Mouse (Mus musculus): ENCODE results near the gene Glod5. TPM values are rescaled to one million over a fixed set of nuclear protein-coding genes. Genes with fewer than 3 reads are reported as not detected.
A peak's percentile ranks its signal among the peaks of the same experiment; 100 is the strongest.

Gene Glod5
- polyA plus RNA-seq, 2 experiments from 2014 or later: not detected

DNA sequence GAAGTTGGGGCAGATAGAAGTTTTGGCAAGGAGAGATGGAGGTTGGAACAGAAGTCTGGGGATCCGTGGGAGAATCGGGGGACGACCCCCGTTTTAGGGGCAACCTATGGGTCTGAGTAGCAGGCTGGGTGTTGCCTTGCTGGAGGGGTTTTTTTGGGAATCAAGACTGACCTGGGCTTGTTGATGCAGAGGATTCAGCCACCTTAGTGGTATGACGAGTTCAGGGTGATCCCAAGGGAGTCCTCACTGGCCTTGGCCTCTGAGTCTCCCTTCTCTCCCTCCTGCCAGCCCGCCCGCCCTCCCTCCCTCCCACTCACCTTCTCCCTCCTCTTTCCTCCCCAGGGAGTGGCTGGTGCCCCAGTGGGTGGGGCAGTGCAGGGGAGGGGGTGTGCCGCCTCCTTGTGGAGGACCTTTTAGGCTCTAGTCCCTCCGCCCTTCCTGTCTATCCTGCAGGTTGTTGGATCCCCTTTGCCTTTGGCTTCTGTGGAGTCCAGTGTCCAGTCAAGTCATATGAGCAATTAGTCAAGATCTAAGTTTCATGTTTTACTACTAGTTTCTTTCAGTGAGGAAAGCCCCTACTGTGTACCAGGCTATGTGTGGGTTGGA lies 50.6 kb downstream of the Glod5 start:
- no peak for ATAC-seq

DNA sequence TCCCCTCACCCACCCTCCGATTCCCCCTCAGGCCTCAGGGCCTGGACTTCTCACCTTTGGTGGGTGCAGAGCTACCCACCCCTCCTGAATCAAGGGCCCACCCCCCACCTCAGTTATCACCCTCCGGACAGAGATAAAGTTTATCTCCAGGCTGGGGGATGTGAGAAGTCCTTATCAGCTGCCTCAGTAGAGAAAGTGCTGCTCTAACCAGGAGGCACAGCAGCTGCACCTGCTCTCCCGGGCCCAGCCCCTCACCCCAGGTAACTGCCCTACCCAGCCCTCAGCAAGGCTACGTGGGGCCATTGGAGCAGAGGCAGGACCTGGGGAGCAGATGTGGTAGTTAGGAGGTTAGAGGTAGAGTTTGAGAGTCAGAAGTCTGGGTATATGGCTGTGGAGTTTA lies 52.1 kb downstream of the Glod5 start:
- no peak for ATAC-seq

DNA sequence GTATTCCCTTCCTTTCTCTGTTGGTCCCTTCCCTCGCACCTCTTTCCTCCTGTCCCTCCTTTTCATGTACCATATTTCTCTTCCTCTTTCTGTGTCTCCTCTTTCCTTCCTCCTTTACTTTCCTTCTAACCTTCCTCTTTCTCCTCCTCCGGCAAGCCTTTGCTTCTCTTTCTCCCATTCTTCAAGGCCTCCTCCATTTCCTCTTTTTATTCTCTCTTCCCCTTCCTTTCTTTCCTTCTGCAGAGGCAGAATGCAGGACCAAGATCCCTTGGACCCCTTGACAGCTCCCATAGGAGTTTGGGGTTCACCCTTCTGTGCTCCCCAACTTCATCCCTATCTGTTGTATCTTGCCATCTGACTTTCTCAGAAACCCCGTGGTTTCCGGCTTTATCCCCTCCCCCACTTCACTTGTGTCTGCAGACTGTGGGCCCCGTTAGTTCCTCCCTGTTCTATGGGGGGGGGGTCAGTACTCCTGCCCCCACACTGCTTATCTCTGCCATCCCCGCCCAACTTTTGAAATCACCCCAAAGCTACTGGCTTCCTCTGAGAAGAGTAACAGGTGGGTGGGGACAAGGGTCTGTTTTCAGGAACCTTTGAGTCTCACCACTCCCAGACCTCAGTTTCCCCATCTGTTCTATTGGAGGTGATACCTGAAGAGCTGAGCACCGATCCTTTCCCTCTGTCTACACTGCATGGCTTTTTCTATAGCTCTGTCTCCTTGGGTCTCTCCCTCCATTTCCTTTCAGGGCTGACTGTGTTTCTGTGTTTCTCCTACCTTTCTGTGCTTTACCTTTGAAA lies 54.3 kb downstream of the Glod5 start:
- peak; percentile 79 for ATAC-seq

- no peak for ATAC-seq
Observed at GRCm38 (mm10) chrX:7958868-7959267, 59.4 kb downstream of the Glod5 start.

Other genes with a start within 250 kb of the Glod5 start
- 10 to 100 TPM; 46.6 to 58.8 TPM for gene Gripap1, start 228.7 kb downstream of the Glod5 start, polyA plus RNA-seq (2017; shearing (Covaris generic))
- under 1 TPM; 0.49 to 0.50 TPM for gene Kcnd1, start 196.2 kb downstream of the Glod5 start, polyA plus RNA-seq (2017; shearing (Covaris generic))
- 10 to 100 TPM; 15.4 to 21.1 TPM for gene Otud5, start 177.1 kb downstream of the Glod5 start, polyA plus RNA-seq (2017; shearing (Covaris generic))
- 10 to 100 TPM; 37.5 to 40.7 TPM for gene Pim2, start 140.2 kb downstream of the Glod5 start, polyA plus RNA-seq (2017; shearing (Covaris generic))
- gene Slc35a2, start 134.5 kb downstream of the Glod5 start, polyA plus RNA-seq (2017; shearing (Covaris generic)): 10 to 100 TPM; 11.3 to 17.3 TPM
- 100 to 1,000 TPM in 1 of 2 experiments, 10 to 100 TPM in 1; 88.7 to 101 TPM for gene Pqbp1, start 119.2 kb downstream of the Glod5 start, polyA plus RNA-seq (2017; shearing (Covaris generic))
- 10 to 100 TPM; 95.9 to 96.8 TPM for gene Timm17b, start 119.1 kb downstream of the Glod5 start, polyA plus RNA-seq (2017; shearing (Covaris generic))
- not detected for gene Gm10491, start 110.7 kb downstream of the Glod5 start, polyA plus RNA-seq (2017; shearing (Covaris generic))
- not detected for gene Gm10490, start 109.0 kb downstream of the Glod5 start, polyA plus RNA-seq (2017; shearing (Covaris generic))
- gene Pcsk1n, start 98.7 kb downstream of the Glod5 start, polyA plus RNA-seq (2017; shearing (Covaris generic)): not detected
- gene Eras, start 89.9 kb downstream of the Glod5 start, polyA plus RNA-seq (2017; shearing (Covaris generic)): not detected
- 10 to 100 TPM in 1 of 2 experiments, 1 to 10 TPM in 1; 8.7 to 10.0 TPM for gene Hdac6, start 70.6 kb downstream of the Glod5 start, polyA plus RNA-seq (2017; shearing (Covaris generic))
- gene Gata1, start 40.4 kb downstream of the Glod5 start, polyA plus RNA-seq (2017; shearing (Covaris generic)): 10 to 100 TPM; 28.9 to 29.6 TPM
- gene Suv39h1, start 56.3 kb upstream of the Glod5 start, polyA plus RNA-seq (2017; shearing (Covaris generic)): 10 to 100 TPM; 14.5 to 22.4 TPM
- 10 to 100 TPM; 24.0 to 27.4 TPM for gene Was, start 72.0 kb upstream of the Glod5 start, polyA plus RNA-seq (2017; shearing (Covaris generic))
- gene Wdr13, start 114.4 kb upstream of the Glod5 start, polyA plus RNA-seq (2017; shearing (Covaris generic)): 10 to 100 TPM; 15.8 to 18.9 TPM
- 100 to 1,000 TPM; 711 to 929 TPM for gene Rbm3, start 127.4 kb upstream of the Glod5 start, polyA plus RNA-seq (2017; shearing (Covaris generic))
- gene Tbc1d25, start 157.7 kb upstream of the Glod5 start, polyA plus RNA-seq (2017; shearing (Covaris generic)): 1 to 10 TPM; 4.1 to 4.5 TPM
- 100 to 1,000 TPM; 129 to 202 TPM for gene Ebp, start 175.0 kb upstream of the Glod5 start, polyA plus RNA-seq (2017; shearing (Covaris generic))
- gene Porcn, start 188.0 kb upstream of the Glod5 start, polyA plus RNA-seq (2017; shearing (Covaris generic)): under 1 TPM in 1 of 2 experiments, not detected in 1; 0.38 TPM
- gene Ftsj1, start 233.9 kb upstream of the Glod5 start, polyA plus RNA-seq (2017; shearing (Covaris generic)): 10 to 100 TPM; 16.0 to 21.0 TPM